Mouse (Mus musculus) liver, embryonic 13.5 days (tissue): ENCODE data around the gene Slit2. TPM values are rescaled to one million over a fixed set of nuclear protein-coding genes. Genes with fewer than 3 reads are reported as not detected.

Source experiments
- ATAC-seq: fragments of 200-750 bp; cut with Nextera tagmentation; 2 replicates; pipeline ENCODE4 v1.8.0; 2017; ENCODE audit warnings: low read depth, mild to moderate bottlenecking, moderate number of reproducible peaks, moderate library complexity
- DNase-seq: peaks from one replicate; pipeline ENCODE4 v3.0.0; 2022
- H3K27ac ChIP-seq: fragments of 300-500 bp; sonication (generic); 2 replicates; pipeline ENCODE4 v1.5.1; 2015; ENCODE audit warnings: moderate library complexity, mild to moderate bottlenecking, inconsistent platforms
- H3K27me3 ChIP-seq: fragments of 300-500 bp; sonication (generic); 2 replicates; pipeline ENCODE4 v1.6.1; 2015; ENCODE audit warnings: mild to moderate bottlenecking, inconsistent platforms
- H3K36me3 ChIP-seq: fragments of 300-500 bp; sonication (generic); 2 replicates; pipeline ENCODE4 v1.6.1; 2015; ENCODE audit warnings: mild to moderate bottlenecking, inconsistent platforms
- H3K4me1 ChIP-seq: fragments of 300-500 bp; sonication (generic); replicated peaks from 2 replicates; pipeline ENCODE4 v1.6.1; 2015; ENCODE audit warnings: inconsistent platforms
- H3K4me2 ChIP-seq: fragments of 300-500 bp; sonication (generic); 2 replicates; pipeline ENCODE4 v1.6.1; 2015; ENCODE audit warnings: inconsistent platforms, mild to moderate bottlenecking, moderate library complexity
- H3K4me3 ChIP-seq: fragments of 300-500 bp; sonication (generic); replicated peaks from 2 replicates; pipeline ENCODE4 v1.5.1; 2015; ENCODE audit warnings: mild to moderate bottlenecking, inconsistent platforms
- H3K9ac ChIP-seq: fragments of 300-500 bp; sonication (generic); 2 replicates; pipeline ENCODE4 v1.6.1; 2015; ENCODE audit warnings: mild to moderate bottlenecking, inconsistent platforms
- H3K9me3 ChIP-seq: fragments of 300-500 bp; sonication (generic); replicated peaks from 2 replicates; pipeline ENCODE4 v1.6.1; 2016; ENCODE audit warnings: inconsistent platforms
- WGBS: fragments of 180-500 bp; shearing (Covaris S2); methylation state at CpG from one replicate; pipeline ENCODE4 v1.1.7; 2015; ENCODE audit not compliant: insufficient replicate concordance; 5-methylcytosine and 5-hydroxymethylcytosine counted together
- microRNA-seq: library from miRNA; unstranded; fragments of <30 nt; microRNA quantifications from one replicate; pipeline ENCODE4, GENCODE M21; 2016
- polyA plus RNA-seq: library from polyadenylated mRNA; unstranded; fragments of >200 nt; fragmentation: Nextera tagmentation; extraction: Ambion mirVana; gene quantifications from 2 replicates; pipeline ENCODE4 v1.2.1, GENCODE M21; 2015

The Slit2 gene
- polyA plus RNA-seq, 1 experiment from 2014 or later: 0.51 TPM

DNA sequence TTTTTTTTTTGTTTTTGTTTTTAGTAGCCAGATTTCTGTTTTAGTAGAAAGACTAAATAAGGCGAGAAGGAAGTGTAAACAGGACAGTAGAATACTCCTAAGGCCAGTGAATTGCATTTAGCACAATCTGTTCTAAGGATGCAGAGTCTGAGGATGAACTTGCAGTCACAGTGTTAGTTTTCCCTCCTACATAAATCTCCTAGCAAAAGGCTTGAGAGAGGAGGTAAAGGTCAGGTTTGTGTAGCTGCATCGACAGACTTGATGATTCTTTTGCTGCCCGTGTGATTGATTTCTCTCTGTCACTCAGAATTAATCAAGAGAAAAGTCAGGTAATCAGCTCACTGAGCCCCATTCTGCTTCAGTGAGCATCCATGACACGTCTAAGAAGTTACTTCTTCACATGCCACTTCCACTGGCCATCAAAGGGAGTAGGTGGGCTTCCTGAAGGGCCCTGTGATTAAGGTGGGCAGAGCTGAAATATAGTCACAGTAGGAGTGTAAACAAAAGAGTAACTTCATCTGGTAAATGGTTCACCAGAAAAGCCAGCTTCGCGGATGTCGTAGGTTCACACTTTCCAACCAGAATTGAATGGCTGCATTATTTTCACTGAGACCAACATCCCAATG, 358.0 kb downstream of the Slit2 start:
- Histone ChIP-seq H3K36me3 (no peaks in the 10 kb centered on the region), H3K27me3 (no peaks in the 10 kb centered on the region), H3K4me1 (no peaks in the 10 kb centered on the region), H3K9me3 (no peaks in the 10 kb centered on the region), H3K9ac (no peak overlapping the region), H3K4me2 (no peak overlapping the region), H3K4me3 (no peak overlapping the region), H3K27ac (no peak overlapping the region)
- DNase-seq (no peak), ATAC-seq (no peak)
- 60% methylated on average over 7 of the region's 7 CpGs for WGBS

DNA sequence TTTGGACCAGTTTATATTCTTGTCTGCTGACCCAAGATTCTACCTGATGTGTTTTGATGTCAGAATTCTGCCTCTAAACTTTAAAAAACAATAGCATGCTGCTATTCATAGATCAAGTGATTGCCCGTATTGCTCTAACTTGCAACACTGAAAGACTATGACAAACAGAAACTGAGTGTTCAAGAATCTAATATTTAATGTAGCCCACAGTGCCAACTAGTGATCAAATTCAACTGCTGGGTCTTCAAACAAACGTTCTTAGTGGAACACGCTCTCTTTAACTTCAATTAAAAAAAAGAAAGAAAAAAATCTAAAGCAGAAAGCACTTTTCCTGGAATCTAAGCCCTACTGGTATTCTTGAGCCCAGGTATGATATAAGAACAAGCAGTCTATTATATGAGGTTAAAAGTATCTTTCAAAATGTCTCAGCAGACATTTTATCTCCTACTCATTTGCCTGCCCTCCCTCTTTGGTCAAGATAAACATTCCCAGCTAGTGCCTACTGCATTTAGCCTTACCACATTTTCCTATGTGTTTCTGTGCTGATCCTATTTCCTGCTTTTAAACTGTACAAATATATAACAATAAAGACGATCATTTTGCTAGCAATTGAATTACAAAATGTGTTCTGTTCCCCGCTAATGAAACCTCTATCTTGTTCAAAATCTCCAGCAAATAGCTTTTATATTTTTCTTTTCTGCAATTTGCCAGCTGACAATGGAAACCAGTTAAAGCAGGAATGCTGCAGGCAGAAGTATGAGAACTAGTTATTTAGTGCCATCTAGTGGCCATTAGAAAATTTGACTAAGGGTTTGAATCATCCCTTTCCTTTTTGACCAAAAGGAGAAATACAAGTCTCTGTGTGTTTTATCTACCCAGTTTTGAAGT, 362.4 kb downstream of the Slit2 start:
- Histone ChIP-seq H3K36me3 (no peaks in the 10 kb centered on the region), H3K4me2 (no peak overlapping the region), H3K4me3 (no peak overlapping the region), H3K27ac (no peak overlapping the region), H3K9ac (no peak overlapping the region), H3K27me3 (no peaks in the 10 kb centered on the region), H3K9me3 (no peaks in the 10 kb centered on the region), H3K4me1 (no peaks in the 10 kb centered on the region)
- 34% methylated on average over 5 of the region's 5 CpGs for WGBS
- ATAC-seq (no peak), DNase-seq (no peak)

DNA sequence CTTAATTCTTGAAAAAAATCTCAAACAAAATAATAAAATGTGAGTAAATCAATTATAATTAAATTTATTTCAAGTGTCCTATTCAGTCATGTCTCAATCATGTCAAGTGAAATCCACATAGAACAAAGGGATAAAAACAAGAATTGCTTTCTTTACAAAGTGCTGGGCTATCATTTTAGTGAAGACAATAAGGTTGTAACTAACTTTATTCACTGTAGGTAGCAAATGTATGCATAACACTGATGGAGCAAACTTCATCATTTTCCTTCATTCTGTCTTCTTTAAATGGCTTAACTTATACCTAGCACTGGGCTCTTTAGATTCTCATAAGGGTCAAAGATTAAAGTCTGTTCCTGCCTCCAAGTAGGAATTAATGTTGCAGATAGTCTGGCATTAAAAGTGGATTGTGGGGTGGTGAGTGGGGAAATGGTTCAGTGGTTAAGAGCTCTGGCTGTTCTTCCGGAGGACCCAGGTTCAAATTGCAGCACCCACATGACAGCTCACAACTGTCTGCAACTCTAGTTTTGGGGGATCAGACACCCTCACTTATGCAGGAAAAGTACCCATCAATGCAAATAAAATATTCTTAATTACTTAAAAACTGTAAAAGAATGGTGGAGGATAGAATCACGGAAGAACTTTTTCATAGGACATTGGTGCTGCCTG, 363.2 kb downstream of the Slit2 start:
- Histone ChIP-seq H3K27me3 (no peaks in the 10 kb centered on the region), H3K27ac (no peak overlapping the region), H3K4me3 (no peak overlapping the region), H3K4me2 (no peak overlapping the region), H3K4me1 (no peaks in the 10 kb centered on the region), H3K9me3 (no peaks in the 10 kb centered on the region), H3K36me3 (no peaks in the 10 kb centered on the region), H3K9ac (no peak overlapping the region)
- 79% methylated on average over 2 of the region's 2 CpGs for WGBS
- no peak for ATAC-seq
- DNase-seq: no peak

DNA sequence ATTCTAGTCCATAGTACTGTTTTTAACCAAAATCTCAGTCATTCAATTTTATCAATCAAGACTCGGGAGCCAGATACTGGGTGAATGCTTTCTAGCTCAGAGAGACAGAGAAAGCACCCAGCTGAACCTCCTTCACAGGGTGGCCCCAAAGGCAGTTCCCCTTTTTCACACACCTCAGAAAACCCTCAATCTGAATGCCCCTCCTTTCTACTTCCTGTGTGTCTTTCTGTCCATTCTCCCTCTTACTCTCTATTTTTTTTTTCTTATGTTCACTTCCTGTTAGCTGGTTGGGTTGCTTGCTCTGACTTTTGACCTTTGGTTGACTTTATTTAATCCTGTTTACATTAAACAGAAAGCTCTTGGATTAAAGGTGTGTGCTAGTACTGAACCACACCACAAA, 366.4 kb downstream of the Slit2 start:
- WGBS: 63% methylated on average over 1 of the region's 1 CpGs
- Histone ChIP-seq H3K4me2 (no peak overlapping the region), H3K27ac (no peak overlapping the region)

More for the DNA sequence above, 366.4 kb downstream of the Slit2 start:
- H3K4me1 ChIP-seq: no peaks in the 10 kb centered on the region
- no peaks in the 10 kb centered on the region for H3K27me3 ChIP-seq
- no peak overlapping the region for H3K9ac ChIP-seq
- H3K9me3 ChIP-seq: no peaks in the 10 kb centered on the region
- ATAC-seq (no peak), DNase-seq (no peak)
- H3K36me3 ChIP-seq: no peaks in the 10 kb centered on the region
- H3K4me3 ChIP-seq: no peak overlapping the region

Small RNA genes within 50 kb of the gene (microRNA-seq; reads per million reads assigned to microRNA genes)
- gene Mir218-1: 1.2 reads per million
